Mouse (Mus musculus): ENCODE measurements around the gene Dclk1. TPM values are rescaled to one million over a fixed set of nuclear protein-coding genes. Genes with fewer than 3 reads are reported as not detected.

The Dclk1 gene
- polyA plus RNA-seq, 1 experiment from 2014 or later: 84.6 TPM

DNA sequence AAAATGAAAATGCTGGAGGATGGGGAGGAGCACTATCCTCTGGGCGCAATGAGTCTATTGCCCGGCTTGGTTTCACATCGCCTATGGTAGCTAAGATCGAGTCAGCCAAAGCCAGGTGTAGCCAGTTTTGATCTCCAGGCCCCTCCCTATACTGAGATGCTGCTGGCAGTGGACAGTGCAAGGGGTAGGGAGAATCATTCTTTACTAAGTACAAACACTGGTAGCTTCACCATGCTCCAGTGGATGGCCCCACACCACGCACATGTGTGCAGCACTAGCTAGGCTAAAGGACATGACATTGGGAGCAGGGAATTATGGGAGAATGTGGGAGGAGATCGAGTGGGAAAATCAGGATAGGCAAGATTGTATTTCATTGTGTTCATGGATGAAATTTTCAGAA, 176.7 kb downstream of the Dclk1 start:
- Histone ChIP-seq H3K4me3 (no peak overlapping the region), H3K4me2 (replicated peaks) (no peak overlapping the region), H3K4me1 (peaks cover 39% of the 10 kb centered on the region), H3K36me3 (no peaks in the 10 kb centered on the region), H3K9me3 (no peaks in the 10 kb centered on the region), H3K9ac (no peak overlapping the region), H3K27ac (0 out of 2 replicates have a peak overlapping the region, but pooled peaks have one; percentile 23), H3K27me3 (no peaks in the 10 kb centered on the region)
- 66% methylated on average over 6 of the region's 6 CpGs for WGBS
- ATAC-seq (ENCODE audit: low FRiP score, low read depth): peak; percentile 41; the same call in 1 of the 2 replicates

GRCm38 (mm10) chr3:55419334-55419733, 177.2 kb downstream of the Dclk1 start:
- Histone ChIP-seq H3K4me3 (no peak overlapping the region), H3K27ac (peak overlapping the region; percentile 61), H3K27me3 (no peaks in the 10 kb centered on the region), H3K9me3 (no peaks in the 10 kb centered on the region), H3K4me2 (replicated peaks) (no peak overlapping the region), H3K4me1 (peaks cover 44% of the 10 kb centered on the region), H3K36me3 (no peaks in the 10 kb centered on the region), H3K9ac (no peak overlapping the region)
- ATAC-seq (ENCODE audit: low FRiP score, low read depth): no peak
- 15% methylated on average over 3 of the region's 3 CpGs for WGBS

- H3K36me3 ChIP-seq: no peaks in the 10 kb centered on the region
- no peaks in the 10 kb centered on the region for H3K9me3 ChIP-seq
- WGBS: 22% methylated on average over 8 of the region's 8 CpGs
- H3K4me2 ChIP-seq (replicated peaks): no peak overlapping the region
- no peak overlapping the region for H3K9ac ChIP-seq
- no peak overlapping the region for H3K27ac ChIP-seq
- no peak for ATAC-seq (ENCODE audit: low FRiP score, low read depth)
- H3K4me3 ChIP-seq: no peak overlapping the region
- H3K4me1 ChIP-seq: peaks cover 45% of the 10 kb centered on the region
- no peaks in the 10 kb centered on the region for H3K27me3 ChIP-seq
These were observed 178.4 kb downstream of the Dclk1 start for GRCm38 (mm10) chr3:55420436-55421083.

GRCm38 (mm10) chr3:55423640-55424397, 181.7 kb downstream of the Dclk1 start:
- no peak for ATAC-seq (ENCODE audit: low FRiP score, low read depth)
- no peak overlapping the region for H3K4me3 ChIP-seq
- WGBS: 31% methylated on average over 11 of the region's 11 CpGs
- peaks cover 36% of the 10 kb centered on the region for H3K4me1 ChIP-seq
- H3K36me3 ChIP-seq: no peaks in the 10 kb centered on the region
- H3K9me3 ChIP-seq: no peaks in the 10 kb centered on the region
- peak overlapping the region; percentile 5; the same call in 1 of the 2 replicates for H3K4me2 ChIP-seq (replicated peaks)
- H3K9ac ChIP-seq: no peak overlapping the region
- no peak overlapping the region for H3K27ac ChIP-seq
- no peaks in the 10 kb centered on the region for H3K27me3 ChIP-seq

- Histone ChIP-seq H3K27me3 (no peaks in the 10 kb centered on the region), H3K36me3 (no peaks in the 10 kb centered on the region), H3K4me1 (peaks cover 6% of the 10 kb centered on the region), H3K4me3 (no peak overlapping the region), H3K27ac (no peak overlapping the region), H3K9ac (no peak overlapping the region), H3K4me2 (replicated peaks) (no peak overlapping the region), H3K9me3 (no peaks in the 10 kb centered on the region)
- WGBS: 95% methylated on average over 2 of the region's 2 CpGs
- no peak for ATAC-seq (ENCODE audit: low FRiP score, low read depth)
These were observed 187.9 kb downstream of the Dclk1 start for GRCm38 (mm10) chr3:55430022-55430549.

- Histone ChIP-seq H3K36me3 (no peaks in the 10 kb centered on the region), H3K4me2 (replicated peaks) (no peak overlapping the region), H3K27me3 (no peaks in the 10 kb centered on the region), H3K9me3 (no peaks in the 10 kb centered on the region), H3K9ac (no peak overlapping the region), H3K27ac (no peak overlapping the region), H3K4me3 (no peak overlapping the region), H3K4me1 (peaks cover 6% of the 10 kb centered on the region)
- WGBS: 88% methylated on average over 3 of the region's 3 CpGs
- ATAC-seq (ENCODE audit: low FRiP score, low read depth): no peak
These were observed 189.1 kb downstream of the Dclk1 start for GRCm38 (mm10) chr3:55431223-55431622.

- Histone ChIP-seq H3K4me2 (replicated peaks) (no peak overlapping the region), H3K36me3 (no peaks in the 10 kb centered on the region), H3K27ac (no peak overlapping the region), H3K4me1 (peaks cover 6% of the 10 kb centered on the region), H3K9me3 (no peaks in the 10 kb centered on the region), H3K9ac (no peak overlapping the region), H3K27me3 (no peaks in the 10 kb centered on the region), H3K4me3 (no peak overlapping the region)
- ATAC-seq (ENCODE audit: low FRiP score, low read depth): no peak
- 29% methylated on average over 1 of the region's 1 CpGs for WGBS
These were observed 192.1 kb downstream of the Dclk1 start for GRCm38 (mm10) chr3:55434276-55434675.

GRCm38 (mm10) chr3:55438824-55439446, 196.8 kb downstream of the Dclk1 start:
- H3K9me3 ChIP-seq: no peaks in the 10 kb centered on the region
- 70% methylated on average over 7 of the region's 7 CpGs for WGBS
- H3K9ac ChIP-seq: no peak overlapping the region
- H3K27me3 ChIP-seq: 0 out of 2 replicates have a peak, but pooled peaks cover 2% of the 10 kb centered on the region
- peaks cover 12% of the 10 kb centered on the region for H3K4me1 ChIP-seq
- no peak overlapping the region for H3K4me2 ChIP-seq (replicated peaks)
- no peak overlapping the region for H3K4me3 ChIP-seq
- H3K36me3 ChIP-seq: no peaks in the 10 kb centered on the region
- H3K27ac ChIP-seq: no peak overlapping the region
- no peak for ATAC-seq (ENCODE audit: low FRiP score, low read depth)

DNA sequence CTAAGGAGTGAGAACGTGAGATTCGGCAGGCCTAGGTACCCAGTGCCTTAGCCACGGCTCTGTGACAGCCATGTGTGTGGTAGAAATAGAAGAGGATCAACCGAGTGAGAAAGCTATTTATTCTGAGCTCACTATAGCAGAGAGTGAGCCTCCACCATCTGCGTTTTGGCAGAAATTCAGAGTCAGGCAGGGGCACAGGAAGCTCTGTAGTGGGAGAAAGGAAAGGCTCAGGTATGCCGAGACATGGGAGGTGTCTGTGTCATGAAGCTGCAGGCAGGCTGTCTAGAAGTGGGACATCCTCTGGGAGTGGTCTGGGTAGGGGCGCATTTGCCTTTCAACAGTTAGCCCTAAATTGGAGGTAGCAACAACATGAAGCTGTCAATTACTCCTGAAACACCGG, 198.2 kb downstream of the Dclk1 start:
- H3K9me3 ChIP-seq: no peaks in the 10 kb centered on the region
- peaks cover 6% of the 10 kb centered on the region for H3K4me1 ChIP-seq
- no peaks in the 10 kb centered on the region for H3K36me3 ChIP-seq
- H3K27ac ChIP-seq: no peak overlapping the region
- H3K4me3 ChIP-seq: no peak overlapping the region
- no peak overlapping the region for H3K9ac ChIP-seq
- WGBS: 55% methylated on average over 8 of the region's 8 CpGs
- no peak overlapping the region for H3K4me2 ChIP-seq (replicated peaks)
- no peak for ATAC-seq (ENCODE audit: low FRiP score, low read depth)
- H3K27me3 ChIP-seq: 0 out of 2 replicates have a peak, but pooled peaks cover 2% of the 10 kb centered on the region

DNA sequence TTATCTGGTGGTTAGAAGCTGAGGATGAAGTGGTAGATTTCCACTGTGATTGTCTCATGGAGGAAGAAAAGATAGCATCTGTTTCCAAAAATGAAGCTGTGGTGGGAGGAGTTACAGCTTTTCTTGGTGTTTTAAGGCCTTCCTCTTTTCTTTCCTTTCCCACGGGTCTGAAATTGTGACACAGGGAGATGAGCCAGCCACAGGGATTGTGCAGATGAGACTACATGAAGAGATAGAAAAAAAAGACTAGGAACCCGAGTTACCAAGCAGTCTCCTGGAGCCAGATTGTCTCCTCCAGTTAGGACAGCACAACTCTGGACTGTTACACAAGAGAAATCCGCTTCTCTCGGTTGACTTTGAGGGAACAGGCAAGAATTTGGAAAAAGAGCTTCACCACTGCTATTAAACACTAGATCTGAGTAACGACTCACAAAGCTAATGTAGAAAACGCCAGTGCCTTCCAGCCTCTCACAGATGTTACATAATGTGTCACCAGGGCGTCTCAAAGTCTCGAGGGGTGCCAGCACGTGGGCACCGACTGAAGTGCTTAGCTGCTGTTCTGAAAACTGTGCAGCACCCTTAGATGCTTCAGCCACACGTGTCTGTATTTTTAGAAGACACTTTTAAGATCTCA, 200.0 kb downstream of the Dclk1 start:
- 79% methylated on average over 11 of the region's 11 CpGs for WGBS
- H3K36me3 ChIP-seq: no peaks in the 10 kb centered on the region
- H3K4me1 ChIP-seq: peaks cover 6% of the 10 kb centered on the region
- no peaks in the 10 kb centered on the region for H3K9me3 ChIP-seq
- no peak for ATAC-seq (ENCODE audit: low FRiP score, low read depth)
- H3K4me3 ChIP-seq: no peak overlapping the region
- no peak overlapping the region for H3K4me2 ChIP-seq (replicated peaks)
- no peak overlapping the region for H3K9ac ChIP-seq
- 0 out of 2 replicates have a peak, but pooled peaks cover 2% of the 10 kb centered on the region for H3K27me3 ChIP-seq
- no peak overlapping the region for H3K27ac ChIP-seq

DNA sequence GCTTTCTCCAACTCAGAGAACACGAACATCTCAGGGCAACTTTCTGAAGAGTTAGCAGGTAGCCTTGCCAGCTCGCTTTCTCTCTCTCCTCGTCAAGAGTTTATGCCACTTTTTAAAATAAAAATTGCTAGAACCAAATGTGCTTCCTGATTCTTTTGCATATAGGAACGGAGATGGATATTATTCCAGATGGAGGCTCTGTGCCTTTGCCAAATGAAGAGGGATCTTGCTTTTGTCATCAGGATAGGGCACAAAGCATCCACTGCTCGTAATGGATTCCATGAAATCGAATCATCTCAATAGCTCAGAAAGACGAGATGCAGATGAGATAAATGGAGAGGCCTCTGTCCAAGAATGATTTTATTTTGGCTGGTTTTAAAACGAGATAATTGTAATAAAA, 201.1 kb downstream of the Dclk1 start:
- Histone ChIP-seq H3K27ac (no peak overlapping the region), H3K4me1 (peaks cover 6% of the 10 kb centered on the region), H3K9me3 (no peaks in the 10 kb centered on the region), H3K27me3 (0 out of 2 replicates have a peak, but pooled peaks cover 2% of the 10 kb centered on the region), H3K9ac (no peak overlapping the region), H3K36me3 (no peaks in the 10 kb centered on the region), H3K4me3 (no peak overlapping the region), H3K4me2 (replicated peaks) (no peak overlapping the region)
- ATAC-seq (ENCODE audit: low FRiP score, low read depth): no peak
- WGBS: 88% methylated on average over 8 of the region's 8 CpGs

GRCm38 (mm10) chr3:55443725-55444124, 201.6 kb downstream of the Dclk1 start:
- Histone ChIP-seq H3K4me3 (no peak overlapping the region), H3K36me3 (no peaks in the 10 kb centered on the region), H3K4me2 (replicated peaks) (no peak overlapping the region), H3K9me3 (no peaks in the 10 kb centered on the region), H3K27me3 (0 out of 2 replicates have a peak, but pooled peaks cover 2% of the 10 kb centered on the region), H3K9ac (no peak overlapping the region), H3K4me1 (peaks cover 6% of the 10 kb centered on the region), H3K27ac (no peak overlapping the region)
- no peak for ATAC-seq (ENCODE audit: low FRiP score, low read depth)
- 97% methylated on average over 2 of the region's 2 CpGs for WGBS

All from limb, embryonic 13.5 days (tissue).